Mouse (Mus musculus): ENCODE data around the gene Nhs. TPM values are rescaled to one million over a fixed set of nuclear protein-coding genes. Genes with fewer than 3 reads are reported as not detected.

Gene Nhs
- polyA plus RNA-seq (2014; fragmentation: Illumina TruSeq; extraction: RNeasy Lipid Tissue Mini Kit (QIAGEN cat#74804); ENCODE audit: low read depth, low replicate concordance) = 1.5 TPM

DNA sequence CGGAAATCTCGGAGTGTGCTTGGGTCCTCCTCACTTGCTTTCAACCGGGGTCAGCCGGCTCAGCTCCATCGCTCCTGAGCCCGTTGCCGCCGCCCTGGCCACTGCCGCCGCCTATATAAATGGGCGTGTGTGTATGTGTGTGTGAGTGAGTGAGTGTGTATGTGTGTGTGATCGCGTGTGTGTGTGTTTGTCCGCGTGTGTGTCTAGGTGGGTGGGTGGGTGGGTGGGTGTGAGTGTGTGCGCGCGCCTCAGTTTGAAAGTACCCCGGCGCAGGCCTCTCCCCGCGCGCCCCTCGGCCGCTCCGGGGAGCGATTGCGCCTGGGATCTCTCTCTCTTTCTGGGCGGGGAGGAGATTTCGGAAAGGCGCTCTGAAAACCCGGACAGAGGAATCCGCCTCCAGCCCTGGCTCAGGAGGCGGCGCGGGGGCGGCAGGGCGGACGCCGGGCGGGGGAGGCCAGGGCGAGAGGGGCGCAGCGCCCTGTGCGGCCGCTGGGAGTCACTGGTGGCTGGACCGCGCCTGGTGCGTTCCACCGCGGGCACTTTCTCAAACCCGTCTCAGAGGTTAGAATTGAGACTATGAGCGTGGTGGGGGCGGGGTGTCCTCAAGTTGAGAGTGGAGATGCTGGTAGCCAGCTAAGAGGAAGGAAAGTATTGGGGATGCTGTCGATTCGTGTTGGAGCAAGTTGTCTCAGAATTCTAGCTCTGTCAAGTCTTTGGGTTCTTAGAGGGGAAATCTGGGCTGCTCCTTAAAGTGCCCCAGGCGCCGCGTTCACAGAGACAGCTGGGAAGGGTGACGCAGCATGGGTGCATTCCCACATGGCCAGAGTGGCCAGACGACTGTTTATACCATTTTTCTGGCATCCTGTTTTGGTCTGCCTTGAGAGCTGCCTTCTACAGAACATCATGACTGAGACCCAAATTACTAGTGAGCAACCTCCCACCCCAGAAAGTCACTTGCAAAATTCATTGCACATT lies at the start of gene Nhs:
TSS of gene Nhs (minus strand) at position 94 of the 975 bp plus-strand sequence.

Measured in testis, adult 10 weeks (tissue).